Mouse (Mus musculus) kidney, adult 18-20 months (tissue): ENCODE data around the gene Rhox2f.
"Not testable (repeated sequence)": the region's sequence is repeated elsewhere in the genome, so short reads cannot be mapped to it uniquely, and the experiment has no call there.

Source experiments
- DNase-seq: peaks from one replicate; pipeline ENCODE4 v3.0.0; 2021

Rhox2f gene

GRCm38 (mm10) chrX:37571105-37571504 lies at the start of gene Rhox2f:
Gene Rhox2f (plus strand): TSS chrX:37571405.
- DNase-seq = not testable (repeated sequence)

- DNase-seq = not testable (repeated sequence)
These were observed 41.1 kb upstream of the Rhox2f start, which contains the start of gene Rhox2e for GRCm38 (mm10) chrX:37530152-37530551. Gene Rhox2e (plus strand): TSS chrX:37530452.

GRCm38 (mm10) chrX:37541719-37542118 lies 29.5 kb upstream of the Rhox2f start, which contains the start of gene Rhox3e:
Gene Rhox3e (plus strand): TSS chrX:37542019.
- not testable (repeated sequence) for DNase-seq

- DNase-seq = not testable (repeated sequence)
These were observed 14.1 kb upstream of the Rhox2f start, which contains the start of gene Rhox4e for GRCm38 (mm10) chrX:37557112-37557511. Gene Rhox4e (plus strand): TSS chrX:37557412.

- DNase-seq = not testable (repeated sequence)
These were observed 1.4 kb downstream of the Rhox2f start for GRCm38 (mm10) chrX:37572638-37573037.

- not testable (repeated sequence) for DNase-seq
These were observed 9.5 kb downstream of the Rhox2f start, which contains the start of gene Rhox3f for GRCm38 (mm10) chrX:37580692-37581091. Gene Rhox3f (plus strand): TSS chrX:37580992.

GRCm38 (mm10) chrX:37607604-37608003 lies 36.4 kb downstream of the Rhox2f start, which contains the start of gene Rhox4f:
Gene Rhox4f (minus strand): TSS chrX:37607704.
- not testable (repeated sequence) for DNase-seq
